Mouse (Mus musculus) megakaryocyte-erythroid progenitor cell, adult 5-6 weeks (primary cell): ENCODE measurements around the gene A2ml1. TPM values are rescaled to one million over a fixed set of nuclear protein-coding genes. Genes with fewer than 3 reads are reported as not detected.
A peak's percentile ranks its signal among the peaks of the same experiment; 100 is the strongest.
"Not testable (repeated sequence)": the region's sequence is repeated elsewhere in the genome, so short reads cannot be mapped to it uniquely, and the experiment has no call there.

Experiments used
- ATAC-seq: replicated peaks from 2 replicates; pipeline ENCODE4 v1.8.0; 2016; ENCODE audit warnings: mild to moderate bottlenecking, inconsistent platforms; ENCODE audit not compliant: severe bottlenecking, poor library complexity, low FRiP score, low TSS enrichment
- total RNA-seq, 2 experiments: library from RNA; stranded (forward) in 1 of 2; stranded (reverse) in 1 of 2; fragments of 200-1000, 215-1000 nt in 1 of 2; fragments of >200 nt in 1 of 2; fragmentation: Nextera tagmentation in 1 of 2; gene quantifications; 2 replicates each; pipeline ENCODE4 v1.2.3; 2014 to 2017

A2ml1 gene
- not detected in 2 replicates for total RNA-seq (2014; fragmentation: Nextera tagmentation)
- total RNA-seq (2017), result not detected in 2 replicates

- ATAC-seq, result no peak
Observed at GRCm38 (mm10) chr6:128581508-128581907, at the start of gene A2ml1. Gene A2ml1 (minus strand): TSS chr6:128581608.

DNA sequence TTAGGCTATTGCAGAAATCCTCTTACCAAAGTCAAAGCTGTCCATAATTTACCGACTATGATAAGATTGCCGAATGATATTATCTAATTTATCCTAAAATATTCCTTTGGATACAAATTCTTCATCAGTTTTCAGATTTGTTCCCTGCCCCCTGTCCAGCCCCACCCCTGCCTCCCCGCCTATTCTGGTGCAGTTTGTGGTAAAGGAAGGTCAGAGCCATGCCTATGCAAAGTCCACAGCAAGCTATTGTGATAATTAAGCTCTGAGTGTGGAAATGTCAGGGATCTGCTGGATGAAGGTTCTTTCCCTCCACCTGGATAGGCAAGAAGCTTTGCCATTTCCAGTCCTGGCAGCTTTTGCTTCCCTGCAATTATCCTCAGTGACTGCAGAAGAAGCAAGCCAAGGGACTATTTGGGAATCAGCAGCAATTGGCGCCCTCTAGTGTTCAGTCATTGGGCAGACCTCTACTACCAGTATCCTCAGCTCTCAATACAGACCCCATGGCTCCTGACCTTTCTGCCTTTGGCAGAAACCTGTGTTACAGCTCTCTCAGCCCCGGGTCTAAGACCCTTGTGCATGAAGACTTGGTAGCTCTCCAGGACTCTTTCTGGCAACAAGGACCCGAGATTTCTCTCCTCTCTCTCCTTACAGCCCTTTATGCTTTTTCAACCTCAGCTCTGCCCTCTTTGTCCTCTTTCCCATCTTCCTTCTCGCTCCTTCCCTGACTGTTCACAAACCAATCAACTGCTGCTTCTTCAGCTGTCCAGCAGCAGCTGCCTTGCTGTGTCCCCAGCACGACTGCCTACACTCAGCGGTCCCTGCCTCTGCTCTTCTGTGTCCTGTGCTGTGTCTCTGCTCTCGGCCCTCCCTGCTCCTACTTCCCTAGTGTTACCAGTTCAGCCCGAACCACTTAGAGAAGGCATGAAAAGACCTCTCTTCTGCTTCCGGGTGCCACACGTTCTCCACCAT is 48.6 kb upstream of the A2ml1 start:
- ATAC-seq, result peak; percentile 94

GRCm38 (mm10) chr6:128625246-128625645 is 43.8 kb upstream of the A2ml1 start:
- ATAC-seq, result not testable (repeated sequence)

- no peak for ATAC-seq
Observed at GRCm38 (mm10) chr6:128624425-128624824, 43.0 kb upstream of the A2ml1 start.

GRCm38 (mm10) chr6:128623433-128623832 is 42.0 kb upstream of the A2ml1 start, which contains the start of gene Klrb1a:
Gene Klrb1a (minus strand): TSS chr6:128623533.
- ATAC-seq, result not testable (repeated sequence)

DNA sequence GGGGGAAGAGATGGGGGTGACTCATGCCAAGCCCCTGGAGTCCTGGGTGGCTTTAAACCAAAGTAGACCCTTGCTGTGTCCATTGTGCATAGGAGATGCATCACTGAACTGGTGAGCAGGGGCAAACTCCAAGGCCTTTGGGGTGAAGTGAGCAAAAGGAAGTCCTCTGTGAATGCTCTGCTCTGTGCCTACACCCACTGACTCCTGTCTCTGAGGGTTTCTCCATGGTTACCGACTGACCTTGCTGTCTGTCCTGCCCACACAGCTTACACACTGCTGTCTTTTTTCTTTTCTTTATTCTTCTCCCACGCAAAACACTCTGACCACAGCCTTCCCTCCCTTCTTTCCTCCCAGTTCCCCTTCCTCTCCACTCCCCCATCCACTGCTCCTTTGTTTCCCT is 41.3 kb upstream of the A2ml1 start:
- no peak for ATAC-seq

DNA sequence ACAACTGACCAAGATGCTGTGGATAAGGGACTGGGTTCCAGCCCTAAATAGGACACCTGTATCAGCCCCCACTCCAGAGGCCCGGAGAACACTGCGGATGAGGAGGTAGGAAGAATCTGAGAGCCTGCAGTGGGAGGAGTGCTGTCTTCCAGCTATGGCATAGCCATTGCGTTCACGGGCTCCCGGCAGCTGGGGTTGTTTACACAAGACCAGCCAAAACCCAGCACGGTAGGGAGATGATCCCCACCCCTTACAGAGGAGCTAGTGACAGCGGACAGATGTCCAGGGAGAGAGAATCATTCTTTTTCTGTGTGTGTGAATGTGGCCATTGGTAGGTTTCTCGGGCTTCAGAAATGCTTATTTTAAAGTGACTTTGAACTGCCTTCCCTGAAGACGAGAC is 24.9 kb upstream of the A2ml1 start:
- no peak for ATAC-seq

DNA sequence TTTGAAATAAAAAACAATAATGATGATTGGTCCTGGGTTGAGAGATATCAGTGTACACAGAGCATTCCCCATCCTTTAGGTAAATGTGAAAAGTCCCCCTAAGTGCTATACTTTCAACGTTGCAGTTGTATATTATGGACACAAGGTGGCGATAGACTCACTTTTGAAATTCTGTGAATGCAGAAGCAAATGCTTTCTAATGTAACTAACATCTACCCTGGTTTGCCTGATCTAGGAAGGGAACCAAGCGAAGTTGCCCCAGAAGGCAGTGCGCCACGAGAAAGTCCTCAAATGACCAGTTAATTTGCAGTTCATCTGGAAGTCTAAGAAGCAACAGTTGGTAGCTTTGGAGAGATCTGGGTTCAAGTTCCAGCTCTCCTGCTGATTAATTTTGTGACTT is 23.1 kb upstream of the A2ml1 start:
- ATAC-seq, result peak; percentile 85

GRCm38 (mm10) chr6:128602463-128603201 is 21.2 kb upstream of the A2ml1 start:
- no peak for ATAC-seq

GRCm38 (mm10) chr6:128602026-128602425 is 20.6 kb upstream of the A2ml1 start:
- ATAC-seq, result no peak

GRCm38 (mm10) chr6:128599555-128599954 is 18.1 kb upstream of the A2ml1 start:
- no peak for ATAC-seq

- no peak for ATAC-seq
Observed at GRCm38 (mm10) chr6:128598256-128599047, 17.0 kb upstream of the A2ml1 start.

DNA sequence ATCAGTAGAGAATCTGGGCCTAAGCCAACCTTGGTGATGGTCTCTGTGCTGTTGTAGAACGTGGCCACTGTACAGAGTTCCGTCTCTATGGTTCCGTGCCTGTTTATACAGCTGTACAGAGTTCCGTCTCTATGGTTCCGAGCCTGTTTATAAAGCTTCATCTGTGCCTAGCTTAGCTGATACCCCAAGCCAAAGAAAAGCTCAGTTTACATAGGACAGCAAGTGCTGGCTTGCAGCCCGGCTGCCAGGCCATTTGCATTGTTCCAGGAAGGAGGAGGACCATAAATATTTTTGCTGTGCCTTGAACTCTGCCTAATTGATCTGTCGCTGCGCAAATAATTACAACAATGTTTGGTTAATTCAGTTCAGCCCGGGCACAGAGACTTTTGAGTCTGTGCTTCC is 15.7 kb upstream of the A2ml1 start:
- ATAC-seq, result 0 out of 2 replicates have a peak, but pooled peaks have one; percentile 19

DNA sequence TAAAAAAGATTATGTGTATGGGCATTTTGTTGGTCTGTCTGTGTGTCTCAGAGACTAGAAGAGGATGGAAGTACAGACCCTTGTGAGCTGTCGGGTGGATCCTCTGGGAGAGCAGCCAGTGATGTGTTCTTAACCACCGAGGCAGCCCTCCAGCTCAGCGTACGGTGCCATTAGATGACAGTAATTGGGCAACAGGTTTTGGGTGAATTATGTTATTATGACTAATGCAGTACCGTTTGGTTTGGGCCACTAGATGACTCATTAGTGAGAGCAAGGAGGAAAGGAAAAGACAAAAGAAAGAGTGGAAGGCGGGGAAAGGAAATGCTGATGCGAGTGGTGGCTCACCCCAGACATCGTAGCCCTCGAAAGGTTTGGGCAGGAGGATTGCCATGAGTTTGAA is 13.2 kb upstream of the A2ml1 start:
- no peak for ATAC-seq

DNA sequence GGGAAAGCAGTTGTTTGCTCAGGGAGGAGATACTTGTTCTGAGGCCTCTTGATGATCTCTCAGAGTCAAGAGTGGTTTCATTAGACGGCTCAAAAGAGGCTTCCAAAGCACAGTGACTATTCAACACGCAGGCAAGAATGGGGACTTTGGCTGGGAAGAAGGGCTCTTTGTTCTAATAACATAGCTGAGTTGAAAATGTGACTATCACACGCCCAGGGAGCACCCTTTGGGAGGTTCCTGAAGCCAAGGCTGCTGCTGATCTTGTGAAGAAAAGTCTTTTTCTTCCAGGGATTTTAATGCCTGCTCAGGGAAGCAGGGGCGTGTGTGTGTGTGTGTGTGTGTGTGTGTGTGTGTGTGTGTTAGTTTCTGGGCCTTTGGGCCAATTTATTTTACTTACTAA is 8.0 kb upstream of the A2ml1 start:
- no peak for ATAC-seq

- peak; percentile 95 for ATAC-seq
Observed at GRCm38 (mm10) chr6:128587619-128588018, 6.2 kb upstream of the A2ml1 start.

- no peak for ATAC-seq
Observed at GRCm38 (mm10) chr6:128585642-128586245, 4.3 kb upstream of the A2ml1 start.

- peak; percentile 57; the same call in 1 of the 2 replicates for ATAC-seq
Observed at GRCm38 (mm10) chr6:128584070-128584660, 2.8 kb upstream of the A2ml1 start.

DNA sequence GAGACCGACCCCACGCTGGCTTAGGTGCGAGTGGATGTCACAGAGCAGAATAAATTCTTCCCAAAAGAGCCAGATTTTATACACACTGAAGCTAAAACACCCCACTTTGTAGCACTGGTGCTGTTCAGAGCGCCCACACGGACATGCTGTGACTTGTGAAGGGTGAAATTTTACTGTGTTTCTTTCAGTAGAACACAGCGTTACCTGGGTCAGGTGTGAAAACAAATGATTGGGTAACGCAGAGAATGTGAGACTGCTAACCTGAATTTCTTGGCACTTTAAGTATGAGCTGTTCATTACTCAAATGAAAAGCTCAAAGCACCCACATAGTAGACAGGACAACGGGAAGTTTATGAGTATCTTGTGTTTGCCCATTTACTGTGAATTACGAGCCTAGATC is 4.1 kb downstream of the A2ml1 start:
- no peak for ATAC-seq
